Mouse (Mus musculus) forebrain, embryonic 14.5 days (tissue): ENCODE data around the gene Syngr1. TPM values are rescaled to one million over a fixed set of nuclear protein-coding genes. Genes with fewer than 3 reads are reported as not detected.

Source experiments
- ATAC-seq: fragments of 200-750 bp; cut with Nextera tagmentation; 2 replicates; pipeline ENCODE4 v1.8.0; 2017; ENCODE audit warnings: mild to moderate bottlenecking, moderate library complexity
- DNase-seq: peaks from one replicate; pipeline ENCODE4 v3.0.0-alpha.2; 2015; ENCODE audit warnings: low spot score
- H3K27ac ChIP-seq: fragments of 300-500 bp; sonication (generic); 2 replicates; pipeline ENCODE4 v1.5.1; 2014; ENCODE audit warnings: low read depth, mild to moderate bottlenecking, control low read depth, low read length, moderate library complexity
- H3K27me3 ChIP-seq: fragments of 300-500 bp; sonication (generic); replicated peaks from 2 replicates; pipeline ENCODE4 v1.6.1; 2014; ENCODE audit warnings: low read length, control low read depth, mixed read lengths; ENCODE audit not compliant: control insufficient read depth, insufficient read depth
- H3K36me3 ChIP-seq: fragments of 300-500 bp; sonication (generic); 2 replicates; pipeline ENCODE4 v1.6.1; 2014; ENCODE audit warnings: low read length, control low read depth; ENCODE audit not compliant: control insufficient read depth, insufficient read depth
- H3K4me1 ChIP-seq: fragments of 300-500 bp; sonication (generic); 2 replicates; pipeline ENCODE4 v1.6.1; 2014; ENCODE audit warnings: antibody characterized with exemption, low read length, control low read depth; ENCODE audit not compliant: control insufficient read depth, insufficient read depth
- H3K4me2 ChIP-seq: fragments of 300-500 bp; sonication (generic); 2 replicates; pipeline ENCODE4 v1.6.1; 2014; ENCODE audit warnings: mild to moderate bottlenecking, control low read depth, low read length
- H3K4me3 ChIP-seq: fragments of 300-500 bp; sonication (generic); 2 replicates; pipeline ENCODE4 v1.5.1; 2014; ENCODE audit warnings: low read depth, low read length, control low read depth
- H3K9ac ChIP-seq: fragments of 300-500 bp; sonication (generic); 2 replicates; pipeline ENCODE4 v1.6.1; 2014; ENCODE audit warnings: mild to moderate bottlenecking, low read length, control low read depth, moderate library complexity
- H3K9me3 ChIP-seq: fragments of 300-500 bp; sonication (generic); replicated peaks from 2 replicates; pipeline ENCODE4 v1.6.1; 2016; ENCODE audit warnings: low read length, control low read depth, mixed read lengths; ENCODE audit not compliant: control insufficient read depth
- WGBS: fragments of 180-500 bp; shearing (Covaris S2); extraction: QIAGEN DNeasy Blood & Tissue Kit; methylation state at CpG from one replicate; pipeline ENCODE4 v1.1.7; 2014; 5-methylcytosine and 5-hydroxymethylcytosine counted together
- polyA plus RNA-seq: library from polyadenylated mRNA; unstranded; fragments of >200 nt; fragmentation: Nextera tagmentation; extraction: Ambion mirVana; gene quantifications from 2 replicates; pipeline ENCODE4 v1.2.1, GENCODE M21; 2014

Gene Syngr1
- polyA plus RNA-seq, 1 experiment from 2014 or later: 28.8 TPM

DNA sequence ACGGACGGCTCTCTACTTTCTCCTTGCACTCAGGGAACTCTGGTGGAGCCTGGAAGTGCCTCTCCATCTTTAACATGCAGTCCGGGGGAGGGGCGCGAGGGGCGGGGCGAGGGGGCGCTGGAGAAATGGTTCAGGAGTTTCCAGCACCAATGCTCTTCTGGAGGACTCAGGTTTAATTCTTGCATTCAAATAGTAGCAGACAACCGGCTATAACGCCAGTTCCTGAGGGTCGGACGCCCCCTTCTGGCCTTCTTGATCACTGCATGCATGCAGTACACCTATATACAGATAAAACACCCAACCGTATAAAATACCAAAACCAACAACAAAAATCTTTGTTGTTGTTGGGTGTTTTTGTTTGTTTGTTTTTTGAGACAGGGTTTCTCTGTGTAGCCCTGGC is 25.7 kb upstream of the Syngr1 start:
- no peak overlapping the region for H3K27ac ChIP-seq
- no peaks in the 10 kb centered on the region for H3K9me3 ChIP-seq
- ATAC-seq (no peak), DNase-seq (no peak)
- no peaks in the 10 kb centered on the region for H3K4me1 ChIP-seq
- H3K27me3 ChIP-seq: no peaks in the 10 kb centered on the region
- no peak overlapping the region for H3K4me2 ChIP-seq
- WGBS: 13% methylated on average over 13 of the region's 13 CpGs
- H3K9ac ChIP-seq: no peak overlapping the region
- no peak overlapping the region for H3K4me3 ChIP-seq
- no peaks in the 10 kb centered on the region for H3K36me3 ChIP-seq

DNA sequence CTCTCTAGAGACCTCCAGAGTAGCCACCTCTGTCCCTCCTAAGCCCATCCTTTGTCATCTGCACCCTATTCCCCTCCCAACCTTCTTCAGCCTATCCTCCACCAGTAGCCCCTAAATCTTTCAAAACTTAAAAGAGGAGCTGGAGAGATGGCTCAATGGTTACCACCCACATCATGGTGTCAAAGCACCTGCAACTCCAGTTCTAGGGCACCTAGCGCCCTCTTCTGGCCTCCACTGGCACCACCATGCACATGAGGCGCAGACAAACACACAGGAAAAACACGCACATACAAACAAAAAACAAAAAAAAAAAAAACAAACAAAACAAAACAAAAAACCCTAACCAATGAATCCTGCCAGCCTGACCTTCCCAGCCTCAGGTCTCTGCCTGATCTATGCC is 24.6 kb upstream of the Syngr1 start:
- no peak overlapping the region for H3K9ac ChIP-seq
- no peak overlapping the region for H3K27ac ChIP-seq
- ATAC-seq (no peak), DNase-seq (no peak)
- no peaks in the 10 kb centered on the region for H3K27me3 ChIP-seq
- H3K4me1 ChIP-seq: no peaks in the 10 kb centered on the region
- no peaks in the 10 kb centered on the region for H3K36me3 ChIP-seq
- no peaks in the 10 kb centered on the region for H3K9me3 ChIP-seq
- H3K4me3 ChIP-seq: no peak overlapping the region
- 66% methylated on average over 3 of the region's 3 CpGs for WGBS
- no peak overlapping the region for H3K4me2 ChIP-seq

DNA sequence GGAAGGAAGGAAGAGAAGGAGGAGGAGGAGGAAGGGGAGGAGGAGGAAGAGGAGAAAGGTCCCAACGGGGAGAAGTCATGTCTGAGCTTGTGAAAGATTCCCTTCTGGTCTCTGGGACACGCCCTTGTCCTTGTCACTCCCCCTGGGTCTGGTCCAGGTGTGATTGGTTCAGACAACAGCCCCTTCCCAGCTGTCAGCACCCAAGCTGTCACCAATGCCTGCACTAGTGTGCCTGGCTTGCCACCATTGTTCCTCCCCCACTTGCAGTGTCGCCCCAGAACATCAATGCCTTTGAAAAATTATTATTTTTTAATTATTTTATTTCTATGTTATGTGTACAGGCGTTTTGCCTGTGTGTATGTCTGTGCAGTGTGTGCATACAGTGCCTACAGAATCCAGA is 22.0 kb upstream of the Syngr1 start:
- no peak overlapping the region for H3K9ac ChIP-seq

DNA sequence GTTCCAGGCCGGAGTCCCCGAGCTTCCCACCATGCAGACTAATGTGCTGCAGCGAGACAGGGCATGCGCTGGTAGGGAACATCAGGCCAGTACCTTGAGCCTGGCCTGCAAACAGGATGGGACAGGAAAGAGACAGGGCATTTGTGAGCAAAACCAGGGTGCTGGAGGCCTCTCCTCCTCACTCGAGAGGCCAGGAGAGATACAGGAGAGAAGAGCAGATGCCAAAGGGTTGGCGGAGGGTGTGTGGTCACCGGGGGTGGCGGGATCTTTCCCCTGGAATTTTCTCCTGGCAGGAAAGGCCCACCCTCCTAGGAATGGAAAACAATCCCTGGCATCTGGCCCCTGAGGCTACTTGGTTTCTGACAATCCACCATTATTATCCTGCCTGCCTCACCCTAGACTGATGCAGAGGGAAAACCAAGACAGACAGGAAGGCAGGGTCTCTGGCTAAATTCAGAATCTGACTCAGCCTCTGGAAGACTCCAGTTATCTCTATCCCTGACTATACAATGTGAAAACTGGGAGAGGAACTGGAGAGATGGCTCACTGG is 21.0 kb upstream of the Syngr1 start:
- no peaks in the 10 kb centered on the region for H3K36me3 ChIP-seq
- 65% methylated on average over 8 of the region's 8 CpGs for WGBS
- ATAC-seq: no peak

More for the DNA sequence above, 22.0 kb upstream of the Syngr1 start:
- no peak for ATAC-seq
- no peak overlapping the region for H3K4me2 ChIP-seq
- H3K27ac ChIP-seq: no peak overlapping the region
- WGBS: 39% methylated on average over 4 of the region's 4 CpGs
- H3K36me3 ChIP-seq: no peaks in the 10 kb centered on the region
- DNase-seq: no peak
- H3K9me3 ChIP-seq: no peaks in the 10 kb centered on the region
- H3K27me3 ChIP-seq: no peaks in the 10 kb centered on the region
- H3K4me3 ChIP-seq: no peak overlapping the region
- H3K4me1 ChIP-seq: no peaks in the 10 kb centered on the region

DNA sequence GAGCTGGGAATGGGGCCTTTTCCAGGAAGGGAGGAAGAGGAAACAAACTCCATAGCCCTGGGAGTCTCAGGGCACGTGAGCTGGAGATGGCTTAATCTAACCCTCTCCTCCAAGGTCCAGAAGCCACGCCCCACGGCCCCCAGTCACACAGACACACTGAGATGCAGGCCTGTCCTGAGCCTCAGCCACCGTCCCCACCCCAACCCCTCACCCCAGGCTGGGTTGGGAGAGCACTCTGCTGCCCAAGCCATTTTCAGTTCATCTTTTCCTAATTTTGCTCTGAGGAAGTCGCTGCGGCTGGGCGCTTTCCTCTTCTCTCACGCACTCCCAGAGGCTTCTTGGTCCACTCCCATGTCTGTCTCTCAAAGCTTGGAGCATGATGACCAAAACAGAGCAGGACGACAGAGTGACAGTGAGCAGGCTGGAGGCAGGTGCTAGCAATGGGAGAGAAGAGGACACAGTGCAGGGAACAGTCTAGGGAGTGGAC is 19.1 kb upstream of the Syngr1 start:
- WGBS: 40% methylated on average over 9 of the region's 9 CpGs
- H3K36me3 ChIP-seq: peaks cover 9% of the 10 kb centered on the region
- H3K27me3 ChIP-seq: no peaks in the 10 kb centered on the region
- H3K9me3 ChIP-seq: no peaks in the 10 kb centered on the region
- no peak for DNase-seq
- H3K4me2 ChIP-seq: no peak overlapping the region
- no peaks in the 10 kb centered on the region for H3K4me1 ChIP-seq
- H3K4me3 ChIP-seq: no peak overlapping the region
- ATAC-seq: no peak
- H3K9ac ChIP-seq: no peak overlapping the region
- no peak overlapping the region for H3K27ac ChIP-seq

More for the DNA sequence above, 21.0 kb upstream of the Syngr1 start:
- H3K4me3 ChIP-seq: no peak overlapping the region
- no peak overlapping the region for H3K27ac ChIP-seq
- no peaks in the 10 kb centered on the region for H3K9me3 ChIP-seq
- no peak for DNase-seq
- no peak overlapping the region for H3K4me2 ChIP-seq
- no peaks in the 10 kb centered on the region for H3K4me1 ChIP-seq
- H3K27me3 ChIP-seq: no peaks in the 10 kb centered on the region
- H3K9ac ChIP-seq: no peak overlapping the region

DNA sequence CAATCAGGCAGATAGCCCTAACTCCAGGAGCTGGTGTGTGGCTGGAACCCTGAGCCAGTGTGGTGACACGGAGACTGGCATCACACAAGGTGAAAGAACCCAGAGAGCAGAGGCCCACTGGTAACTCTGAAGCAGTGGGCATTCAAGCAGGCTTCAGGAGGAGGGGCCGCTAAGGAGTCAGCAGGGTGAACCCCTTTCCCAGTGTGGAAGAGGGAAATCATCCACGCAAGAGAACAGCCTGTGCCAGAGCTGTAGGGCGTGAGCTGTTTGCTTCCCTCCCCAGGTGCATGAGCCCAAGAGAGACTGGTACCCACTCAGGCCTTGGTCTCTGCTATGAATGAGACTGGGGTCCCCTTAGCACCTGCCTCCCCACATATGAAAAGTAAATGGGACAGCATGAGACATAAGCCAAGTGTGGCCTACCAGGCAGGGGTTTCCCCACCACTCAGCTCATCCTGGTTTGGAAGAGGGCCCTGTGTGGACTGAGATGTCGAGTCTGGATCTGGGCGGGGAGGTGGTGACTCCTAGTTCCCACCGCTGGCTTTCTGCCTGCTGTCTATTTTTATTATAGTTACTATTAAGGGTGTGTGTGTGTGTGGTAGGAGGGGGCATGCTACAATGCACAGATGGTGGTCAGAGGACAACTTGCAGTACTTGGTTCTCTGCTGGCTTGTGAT is 18.4 kb upstream of the Syngr1 start:
- H3K9ac ChIP-seq: no peak overlapping the region
- H3K4me2 ChIP-seq: no peak overlapping the region
- H3K27me3 ChIP-seq: no peaks in the 10 kb centered on the region
- H3K9me3 ChIP-seq: no peaks in the 10 kb centered on the region
- ATAC-seq: no peak
- no peaks in the 10 kb centered on the region for H3K4me1 ChIP-seq
- peaks cover 17% of the 10 kb centered on the region for H3K36me3 ChIP-seq
- no peak overlapping the region for H3K27ac ChIP-seq
- no peak overlapping the region for H3K4me3 ChIP-seq
- WGBS: 73% methylated on average over 7 of the region's 7 CpGs
- no peak for DNase-seq

DNA sequence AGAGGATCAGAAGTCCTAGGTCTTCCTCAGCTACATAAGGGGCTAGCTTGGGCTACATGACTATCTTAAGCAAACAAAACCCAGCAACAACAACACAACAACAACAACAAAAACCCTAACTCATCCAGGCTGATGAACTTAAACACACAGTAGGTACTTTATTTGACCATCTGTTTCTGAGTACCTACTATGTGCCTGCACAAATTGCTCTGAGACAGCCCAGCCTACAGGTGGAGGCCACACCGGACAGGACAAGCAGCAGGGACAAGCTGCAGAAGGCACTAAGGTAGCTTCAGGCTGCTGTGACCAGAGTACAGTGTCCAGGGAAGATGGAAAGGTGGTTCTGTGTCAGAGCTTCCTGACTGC is 17.9 kb upstream of the Syngr1 start:
- no peak for DNase-seq
- Histone ChIP-seq H3K4me2 (no peak overlapping the region), H3K4me3 (no peak overlapping the region), H3K9me3 (no peaks in the 10 kb centered on the region), H3K9ac (no peak overlapping the region), H3K4me1 (no peaks in the 10 kb centered on the region), H3K27me3 (no peaks in the 10 kb centered on the region), H3K36me3 (peaks cover 22% of the 10 kb centered on the region), H3K27ac (no peak overlapping the region)
- 96% methylated on average over 1 of the region's 1 CpGs for WGBS
- ATAC-seq: no peak

DNA sequence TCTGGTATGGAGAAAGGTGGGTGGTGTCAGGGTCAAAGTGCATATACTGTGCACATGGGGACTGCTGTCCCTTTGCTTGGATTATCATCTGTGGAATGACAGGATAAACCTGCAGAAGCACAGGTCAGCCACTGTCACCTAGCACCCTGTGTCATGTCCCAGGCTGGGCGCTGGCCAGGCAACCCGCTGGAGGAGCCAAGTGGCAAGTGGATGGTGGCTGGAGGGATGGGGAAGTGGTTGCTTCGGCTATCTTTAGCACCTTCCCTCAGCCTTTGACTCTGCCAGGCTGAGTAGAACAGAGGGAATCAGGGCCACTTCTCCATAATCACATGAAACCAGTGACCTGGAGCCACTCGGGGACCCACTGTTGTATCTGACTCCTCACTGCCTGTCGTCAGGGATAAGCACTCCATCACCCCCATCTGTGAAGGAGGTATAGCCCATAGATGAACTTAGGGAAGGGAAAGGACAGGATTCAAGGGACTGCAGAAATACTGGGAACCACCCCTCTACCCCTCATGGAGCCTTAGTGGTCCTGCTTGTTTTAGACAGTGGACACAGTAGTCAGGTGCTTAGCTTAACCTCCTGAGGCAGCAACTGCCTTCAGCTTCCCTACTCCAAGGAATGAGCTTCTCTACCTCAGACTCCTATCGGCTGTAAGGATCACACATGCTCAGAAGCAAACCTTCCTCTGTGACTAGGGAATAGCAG is 16.3 kb upstream of the Syngr1 start:
- peaks cover 38% of the 10 kb centered on the region for H3K36me3 ChIP-seq
- H3K4me2 ChIP-seq: no peak overlapping the region
- no peak overlapping the region for H3K27ac ChIP-seq
- DNase-seq: no peak
- no peaks in the 10 kb centered on the region for H3K4me1 ChIP-seq
- H3K9me3 ChIP-seq: no peaks in the 10 kb centered on the region
- H3K27me3 ChIP-seq: no peaks in the 10 kb centered on the region
- no peak overlapping the region for H3K4me3 ChIP-seq
- WGBS: 78% methylated on average over 6 of the region's 6 CpGs
- ATAC-seq: no peak
- no peak overlapping the region for H3K9ac ChIP-seq

DNA sequence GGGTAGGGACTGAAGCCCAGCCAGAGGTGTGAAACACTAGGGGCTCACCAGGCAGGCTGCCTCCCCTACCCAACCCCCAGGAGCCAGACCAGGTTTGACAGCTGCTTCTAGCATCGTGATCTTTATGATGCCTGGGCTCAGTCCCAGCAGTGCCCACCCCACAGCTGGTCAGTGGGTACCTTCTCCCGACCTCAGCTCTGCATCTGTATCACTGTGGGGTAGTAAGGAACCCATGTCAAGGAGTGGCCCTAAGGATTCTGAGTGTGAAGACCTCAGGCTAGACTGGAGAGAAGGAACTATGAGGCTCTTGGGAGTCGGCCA is 15.8 kb upstream of the Syngr1 start:
- H3K27ac ChIP-seq: no peak overlapping the region
- H3K27me3 ChIP-seq: no peaks in the 10 kb centered on the region
- no peak for DNase-seq
- H3K4me1 ChIP-seq: no peaks in the 10 kb centered on the region
- 65% methylated on average over 3 of the region's 3 CpGs for WGBS
- H3K36me3 ChIP-seq: peaks cover 43% of the 10 kb centered on the region
- no peaks in the 10 kb centered on the region for H3K9me3 ChIP-seq
- H3K4me3 ChIP-seq: no peak overlapping the region
- H3K4me2 ChIP-seq: no peak overlapping the region
- no peak for ATAC-seq
- no peak overlapping the region for H3K9ac ChIP-seq
